Mouse (Mus musculus) layer of hippocampus, postnatal 36 days (tissue): ENCODE measurements around the gene Cat. TPM values are rescaled to one million over a fixed set of nuclear protein-coding genes. Genes with fewer than 3 reads are reported as not detected.

Experiments used
- DNase-seq, 2 experiments: peaks; one replicate each; pipeline ENCODE4 v3.0.0; 2022
- total RNA-seq, 2 experiments: library from RNA; stranded (reverse); gene quantifications; 2 replicates each; pipeline ENCODE4 v1.2.3; 2021

The Cat gene
- total RNA-seq, 2 experiments from 2014 or later: 50.4 to 60.1 TPM

GRCm38 (mm10) chr2:103432695-103433275, 52.2 kb downstream of the Cat start:
- no peak for DNase-seq

- no peak for DNase-seq
Observed at GRCm38 (mm10) chr2:103430712-103431111, 54.2 kb downstream of the Cat start.

- DNase-seq: no peak
Observed at GRCm38 (mm10) chr2:103428356-103428755, 56.6 kb downstream of the Cat start.

- no peak for DNase-seq
Observed at GRCm38 (mm10) chr2:103425456-103426063, 59.4 kb downstream of the Cat start.

- peak; percentile 49 to 62 for DNase-seq
Observed at GRCm38 (mm10) chr2:103424349-103425026, 60.5 kb downstream of the Cat start.

- DNase-seq: no peak
Observed at GRCm38 (mm10) chr2:103423884-103424283, 61.1 kb downstream of the Cat start.

- no peak for DNase-seq
Observed at GRCm38 (mm10) chr2:103420650-103421507, 64.1 kb downstream of the Cat start.

GRCm38 (mm10) chr2:103415774-103416173, 69.2 kb downstream of the Cat start:
- no peak for DNase-seq

GRCm38 (mm10) chr2:103413381-103413780, 71.6 kb downstream of the Cat start:
- DNase-seq: no peak

- no peak for DNase-seq
Observed at GRCm38 (mm10) chr2:103411816-103412215, 73.1 kb downstream of the Cat start.

GRCm38 (mm10) chr2:103411348-103411747, 73.6 kb downstream of the Cat start, which contains the start of gene Elf5:
Elf5 (plus strand) TSS chr2:103411688.
- DNase-seq: no peak

GRCm38 (mm10) chr2:103406239-103406638, 78.7 kb downstream of the Cat start:
- no peak for DNase-seq

Other genes with a start within 250 kb of the Cat start
- gene Ehf, start 181.9 kb downstream of the Cat start, total RNA-seq: not detected
- 1 to 10 TPM; 1.2 TPM for gene Elf5, start 73.5 kb downstream of the Cat start, total RNA-seq
- 10 to 100 TPM; 11.8 to 12.0 TPM for gene Abtb2, start 81.2 kb upstream of the Cat start, total RNA-seq